Mouse (Mus musculus): Measurements from ENCODE around the gene Ror2.
"Not testable (repeated sequence)": the region's sequence is repeated elsewhere in the genome, so short reads cannot be mapped to it uniquely, and the experiment has no call there.

Gene Ror2

DNA sequence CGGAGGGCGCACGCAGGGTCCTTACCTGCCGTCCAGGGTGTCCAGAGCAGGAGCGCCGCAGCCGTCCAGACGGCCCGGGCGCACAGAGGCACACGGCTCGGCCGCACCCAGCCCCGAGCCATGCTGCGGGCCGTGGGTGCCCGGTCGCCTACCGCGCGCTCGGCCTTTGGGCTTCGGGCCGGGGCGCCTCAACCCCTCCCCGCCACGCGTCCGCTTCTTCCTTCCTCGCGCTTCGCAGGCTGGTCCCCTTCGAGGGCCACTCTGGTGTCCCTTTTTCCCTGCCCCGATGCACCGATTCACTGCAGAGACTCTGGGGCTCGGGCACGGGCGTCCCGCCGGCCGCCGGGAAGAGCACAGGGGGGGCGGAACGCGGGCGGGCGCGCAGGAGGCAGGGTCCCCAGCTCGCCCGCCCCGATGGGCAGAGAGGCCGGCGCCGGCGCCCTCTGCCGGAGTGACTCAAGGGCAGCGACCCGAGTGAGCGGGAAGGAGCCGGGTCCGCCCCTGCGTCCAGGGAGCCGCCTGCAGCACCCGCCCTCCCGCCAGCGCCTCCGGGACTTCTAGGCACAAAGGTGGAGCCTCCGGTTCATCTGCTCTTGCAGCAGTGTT, at the start of gene Ror2:
Ror2 (minus strand) TSS at position 369 of the 606 bp plus-strand sequence.
- DNase-seq: peak; percentile 53

DNA sequence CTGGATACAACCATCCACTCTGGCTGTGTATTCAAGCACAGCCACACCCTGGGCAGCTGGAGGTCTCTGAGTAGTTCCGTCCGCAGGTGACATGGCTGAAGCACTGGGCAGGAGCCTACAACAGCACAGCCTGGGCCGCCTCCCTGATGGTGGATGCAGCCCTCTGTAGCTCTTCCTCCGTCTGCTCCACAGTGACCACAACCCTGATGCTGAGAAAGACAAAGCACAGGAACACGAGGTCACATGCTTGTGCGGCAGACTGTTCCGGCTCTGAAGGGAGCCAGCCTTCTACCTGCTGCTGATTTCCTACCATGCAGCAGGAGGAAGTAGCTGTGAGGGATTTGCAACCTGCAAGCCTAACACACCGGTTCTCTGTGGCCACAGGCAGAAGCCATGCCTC, 47.8 kb upstream of the Ror2 start:
- DNase-seq: no peak

DNA sequence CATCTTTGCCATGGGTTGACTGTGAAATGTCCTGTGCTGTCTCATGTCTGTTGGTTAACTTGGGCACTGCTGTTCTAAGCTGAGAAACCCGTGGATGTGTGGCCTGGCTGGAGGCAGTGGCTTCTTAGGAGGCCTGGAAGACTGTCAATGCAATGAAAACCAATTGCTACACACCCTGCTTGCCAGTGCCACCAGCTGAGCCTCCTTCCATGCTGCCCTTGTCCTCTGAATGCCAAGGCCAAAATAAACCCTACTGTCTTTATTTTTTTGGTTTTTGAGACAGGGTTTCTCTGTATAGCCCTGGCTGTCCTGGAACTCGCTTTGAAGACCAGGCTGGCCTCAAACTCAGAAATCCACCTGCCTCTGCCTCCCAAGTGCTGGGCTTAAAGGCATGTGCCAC, 44.3 kb upstream of the Ror2 start:
- no peak for DNase-seq

DNA sequence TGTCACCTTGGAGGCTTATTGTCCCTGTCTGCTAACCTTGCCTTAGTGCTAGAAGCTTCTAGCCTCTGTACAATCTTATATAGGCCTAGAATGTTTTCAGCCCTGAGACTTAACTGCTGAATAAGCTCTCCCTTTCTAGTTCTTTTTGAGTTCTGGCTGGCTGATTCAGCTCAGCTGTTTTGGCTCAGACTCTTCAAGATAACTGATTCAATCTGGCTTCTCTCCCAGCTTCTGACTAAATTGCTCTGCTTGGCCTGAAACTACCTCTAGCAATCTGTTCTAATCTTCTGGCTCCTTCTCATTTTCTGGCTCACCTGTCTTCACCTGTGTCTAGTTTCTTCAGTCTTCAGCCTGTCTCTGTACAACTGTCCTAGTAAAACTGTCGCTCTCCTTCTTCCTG, 39.6 kb upstream of the Ror2 start:
- no peak for DNase-seq

DNA sequence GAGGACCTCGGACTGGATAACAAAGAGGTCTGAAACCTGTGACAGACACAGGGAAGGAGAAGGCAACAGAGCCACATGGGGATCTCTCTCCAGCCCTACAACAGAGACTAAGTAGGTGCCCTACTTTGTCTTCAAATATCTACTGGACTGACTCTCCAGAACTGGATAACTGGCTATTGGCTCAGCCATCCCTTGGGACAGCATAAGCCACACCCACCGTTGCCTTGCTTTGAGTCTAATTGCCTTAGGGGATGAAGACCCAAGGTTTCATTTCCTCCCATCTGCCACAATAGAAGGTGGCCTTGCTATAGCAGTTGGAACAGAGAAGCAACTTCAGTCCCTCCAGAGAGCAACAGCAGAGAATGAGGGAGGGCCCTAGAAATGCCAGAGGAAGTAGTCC, 37.7 kb upstream of the Ror2 start:
- DNase-seq: no peak

DNA sequence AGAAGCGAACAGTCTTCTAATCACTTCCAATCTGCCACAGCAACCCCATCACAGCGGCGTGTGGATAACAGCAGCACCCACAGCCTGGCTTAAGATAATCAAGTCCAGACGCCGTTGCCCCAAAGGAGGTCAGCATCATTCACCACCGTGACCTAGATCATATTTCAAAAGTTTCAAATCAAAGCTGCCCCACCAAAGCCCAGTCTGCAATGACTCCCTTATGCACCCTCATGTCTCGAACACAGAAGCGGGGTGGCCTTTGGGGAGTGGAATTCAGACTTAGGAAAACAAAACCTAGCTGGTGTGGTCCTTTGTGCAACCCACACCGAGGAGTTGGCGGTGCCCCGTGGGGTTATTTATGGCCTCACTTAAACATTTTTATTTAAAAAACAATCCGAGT, 35.0 kb upstream of the Ror2 start:
- no peak for DNase-seq

DNA sequence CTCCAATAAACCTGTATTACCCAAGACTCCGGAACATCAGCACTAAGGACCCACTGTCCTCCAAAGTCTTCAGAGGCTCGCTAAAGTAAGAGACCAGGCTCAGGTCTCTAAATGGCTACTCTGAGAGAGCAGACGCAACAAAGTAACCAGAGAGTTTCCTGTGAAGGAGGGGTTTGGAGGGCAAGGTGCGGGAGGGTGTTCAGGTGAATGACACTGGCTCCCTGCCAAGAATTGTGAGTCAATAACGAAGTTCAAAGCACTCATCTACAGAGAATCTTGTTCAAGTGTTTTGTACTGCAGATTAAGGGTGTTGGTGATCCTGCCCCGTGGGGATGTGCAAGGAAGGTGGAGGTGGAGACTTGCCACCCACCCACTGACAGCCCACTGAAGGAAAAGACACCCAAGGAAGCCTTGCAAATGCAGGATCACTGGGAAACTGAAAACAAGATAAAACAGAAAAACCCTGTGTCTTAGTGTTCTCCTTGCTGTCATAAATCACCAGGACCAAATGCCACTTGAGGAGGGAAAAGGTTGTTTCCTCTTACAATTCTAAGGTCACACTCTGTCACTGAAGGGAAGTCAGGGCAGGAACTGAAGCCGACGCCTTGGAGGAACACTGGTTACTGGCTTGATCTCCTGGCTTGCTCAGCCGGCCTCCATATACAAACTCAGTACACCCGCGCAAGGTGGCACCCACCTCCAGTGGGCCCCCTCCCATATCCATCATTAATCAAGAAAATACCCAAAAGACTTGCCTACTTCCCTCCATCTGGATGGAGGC, 30.8 kb upstream of the Ror2 start:
- peak; percentile 16 for DNase-seq

DNA sequence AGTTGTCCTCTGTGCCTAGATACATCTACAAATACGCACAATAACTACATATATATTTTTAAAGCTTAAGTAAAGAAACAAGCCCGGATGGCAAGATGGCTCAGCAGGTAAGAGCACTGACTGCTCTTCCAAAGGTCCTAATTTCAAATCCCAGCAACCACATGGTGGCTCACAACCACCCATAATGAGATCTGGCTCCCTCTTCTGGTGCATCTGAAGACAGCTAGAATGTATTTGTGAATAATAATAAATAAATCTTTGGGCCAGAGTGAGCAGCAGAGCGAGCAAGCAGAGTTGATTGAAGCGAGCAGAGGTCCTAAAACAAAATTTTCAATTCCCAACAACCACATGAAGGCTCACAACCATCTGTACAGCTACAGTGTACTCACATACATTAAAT, 29.8 kb upstream of the Ror2 start:
- not testable (repeated sequence) for DNase-seq

DNA sequence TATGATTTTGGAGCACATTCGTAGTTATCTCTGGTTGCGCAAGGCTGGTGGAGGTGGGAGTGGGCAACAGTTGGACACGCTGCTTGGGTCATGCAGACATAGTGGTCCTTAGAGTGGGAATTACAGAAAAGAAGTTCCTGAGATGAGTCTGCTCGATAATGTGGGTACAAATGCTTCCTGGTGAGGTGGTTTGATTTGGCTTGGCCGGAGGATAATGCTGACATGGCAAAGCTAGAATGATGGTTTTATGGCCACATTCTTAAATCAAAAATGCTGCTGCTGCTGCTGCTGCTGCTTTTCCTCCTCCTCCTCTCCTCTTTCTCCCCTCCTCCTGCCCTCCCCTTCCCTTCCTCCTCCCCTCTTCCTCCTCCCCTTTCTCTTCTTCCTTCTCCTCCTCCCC, 24.5 kb upstream of the Ror2 start:
- DNase-seq: no peak

DNA sequence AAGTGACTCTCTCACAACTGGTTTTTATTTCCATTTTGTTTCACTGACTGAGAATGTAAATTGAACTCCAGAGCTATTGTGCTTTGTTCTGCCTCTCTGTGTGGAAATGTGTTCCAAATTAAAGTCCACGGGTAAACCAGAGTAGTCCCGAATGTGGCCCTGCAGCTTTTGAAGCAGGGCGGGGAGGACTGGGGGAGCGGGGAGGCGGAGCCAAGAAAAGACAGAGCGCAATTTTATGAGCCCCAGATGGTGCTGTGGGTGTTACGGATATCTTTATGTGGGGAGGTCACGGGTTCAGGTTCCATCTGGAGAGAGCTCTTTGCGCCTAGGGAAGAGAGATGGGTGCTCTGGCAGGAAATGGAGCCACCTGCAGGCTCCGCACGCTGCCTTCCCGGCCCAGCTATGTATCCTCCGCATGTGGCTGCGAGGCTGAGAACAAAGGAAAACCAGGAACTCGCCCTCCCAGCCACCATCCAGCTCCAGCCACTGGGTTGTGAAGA, 23.8 kb upstream of the Ror2 start:
- DNase-seq: peak; percentile 21

DNA sequence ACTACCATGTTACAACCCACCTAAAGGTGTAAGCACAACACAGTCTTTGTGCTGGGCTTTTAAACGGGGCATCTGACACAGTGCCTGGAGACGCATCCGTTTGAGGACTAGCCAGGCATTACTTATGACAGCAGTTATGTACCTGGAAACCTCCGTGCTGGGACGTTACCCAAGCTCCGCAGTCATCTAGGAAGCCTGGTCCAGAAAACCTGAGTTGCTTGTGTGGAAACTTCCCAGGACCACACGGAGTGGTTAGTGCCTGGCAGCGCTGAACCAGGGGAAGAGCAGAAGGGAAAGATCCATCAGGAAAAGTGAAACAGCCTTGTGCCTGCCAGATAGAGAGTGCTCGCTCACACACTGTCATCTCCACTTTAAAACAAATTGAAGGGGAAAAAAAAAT, 23.2 kb upstream of the Ror2 start:
- no peak for DNase-seq

DNA sequence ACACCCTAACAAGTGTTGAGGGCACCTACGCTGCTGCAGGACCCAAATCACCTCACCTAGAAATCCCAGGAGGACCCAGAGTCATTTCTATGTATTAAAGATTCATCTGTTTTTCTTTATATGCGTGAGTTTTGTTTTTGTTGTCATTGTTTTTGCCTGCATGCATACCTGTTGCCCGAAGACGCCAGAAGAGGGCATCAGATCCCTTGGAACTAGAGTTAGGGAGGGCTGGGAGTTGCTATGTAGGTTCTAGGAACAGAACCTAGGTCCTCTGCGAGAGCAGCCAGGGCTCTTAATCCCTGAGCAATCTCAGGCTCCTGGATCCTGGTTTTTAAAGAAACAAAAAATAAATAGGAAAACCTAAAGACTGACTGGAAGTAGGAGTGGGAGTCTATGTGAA, 20.9 kb upstream of the Ror2 start:
- DNase-seq: no peak

DNA sequence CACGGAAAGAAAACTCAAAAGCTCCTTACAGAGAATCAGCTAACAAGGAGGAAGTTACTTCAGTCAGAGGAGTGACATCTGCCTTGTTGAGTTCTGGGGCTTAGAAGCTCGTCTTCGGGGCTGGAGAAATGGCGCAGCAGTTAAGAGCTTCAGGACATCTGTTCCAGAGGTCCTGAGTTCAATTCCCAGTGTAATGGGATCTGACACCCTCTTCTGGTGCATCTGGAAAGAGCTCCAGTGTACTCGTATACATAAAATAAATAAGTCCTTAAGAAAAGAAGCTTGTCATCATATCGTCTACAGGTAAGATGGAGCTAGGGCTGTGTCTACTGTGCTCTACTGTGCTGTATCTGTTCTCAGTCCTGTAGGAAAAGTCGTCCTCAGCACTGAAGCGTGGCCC, 19.3 kb upstream of the Ror2 start:
- no peak for DNase-seq

DNA sequence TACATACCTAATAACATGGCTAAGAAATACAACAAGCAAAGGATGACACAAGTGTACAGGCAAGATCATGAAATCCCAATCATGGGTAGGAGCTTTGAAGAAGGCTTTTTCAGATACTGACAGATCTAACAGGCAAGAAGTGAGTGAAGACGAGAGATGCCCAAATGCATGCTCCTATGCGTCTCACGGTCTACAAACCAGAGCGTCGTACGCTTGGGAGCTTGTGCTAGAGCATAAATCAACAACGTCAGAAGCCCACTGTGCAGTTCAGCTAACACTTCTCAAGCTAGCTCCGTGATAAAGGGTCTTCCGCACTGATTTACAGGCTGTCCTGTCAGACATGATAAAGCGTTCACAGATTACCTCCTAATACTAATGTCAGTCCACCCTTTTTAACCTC, 16.8 kb upstream of the Ror2 start:
- DNase-seq: no peak

DNA sequence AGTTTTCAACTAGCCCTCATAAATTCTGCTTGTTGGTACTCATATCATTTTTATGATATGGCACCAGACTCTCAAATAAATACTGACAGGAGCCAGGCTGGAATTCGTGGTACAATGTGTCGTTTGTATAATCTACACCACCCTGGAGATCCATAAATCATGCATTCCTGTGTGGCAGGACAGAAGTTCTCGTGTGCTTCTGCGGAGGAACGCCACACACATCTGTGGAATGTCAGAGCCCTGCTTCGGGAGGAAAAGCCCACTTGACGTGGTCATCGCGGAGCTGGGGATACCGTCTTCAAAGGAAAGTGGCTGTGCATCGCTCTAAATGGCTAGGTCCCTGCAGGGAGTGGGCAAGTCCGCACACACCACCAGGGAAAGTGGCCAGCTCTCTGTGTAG, 7.1 kb upstream of the Ror2 start:
- no peak for DNase-seq

DNA sequence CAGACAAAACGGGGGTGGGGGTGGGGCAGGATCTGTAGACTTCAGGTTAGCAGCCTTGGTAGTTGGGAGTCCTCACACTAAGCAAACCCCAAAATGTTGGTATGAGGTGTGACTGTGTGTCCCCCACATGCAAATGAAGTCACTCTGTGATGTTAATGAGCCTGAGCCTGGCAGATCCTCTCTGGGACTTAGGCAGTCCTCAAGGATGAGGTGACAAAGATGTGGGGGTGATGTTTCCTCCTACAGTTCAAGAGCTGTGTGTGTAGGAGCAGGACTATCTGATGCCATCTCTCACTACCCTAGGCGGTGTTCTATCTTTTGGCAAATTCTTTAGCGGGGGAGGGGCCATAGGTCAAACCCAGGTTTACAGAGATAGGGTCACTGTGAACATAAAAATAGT, 6.3 kb upstream of the Ror2 start:
- DNase-seq: no peak

DNA sequence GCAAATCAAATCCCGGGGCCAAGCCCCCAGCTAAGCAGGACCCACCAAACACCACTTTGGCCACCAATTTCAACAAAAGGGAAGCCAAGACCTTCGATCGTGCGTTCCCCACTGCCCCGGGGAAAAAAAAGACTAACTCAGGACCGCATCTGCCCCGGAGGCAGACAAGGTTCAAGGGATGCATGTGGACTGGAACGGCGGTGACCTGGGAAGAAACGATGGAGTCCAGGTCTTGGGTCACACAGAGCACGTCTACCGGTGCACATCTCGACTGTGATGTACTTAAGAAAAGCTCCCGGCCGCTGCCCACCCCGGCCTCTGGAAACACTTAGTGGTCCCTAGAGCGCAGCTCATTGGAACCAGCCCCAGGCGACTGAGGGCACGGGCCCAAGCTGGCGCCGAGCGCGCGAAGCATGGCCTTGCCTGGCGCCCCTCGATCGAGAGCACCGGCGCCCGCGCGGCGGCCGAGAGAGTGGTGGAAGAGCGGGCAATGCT, 616 bp downstream of the Ror2 start:
- DNase-seq: peak; percentile 43

DNA sequence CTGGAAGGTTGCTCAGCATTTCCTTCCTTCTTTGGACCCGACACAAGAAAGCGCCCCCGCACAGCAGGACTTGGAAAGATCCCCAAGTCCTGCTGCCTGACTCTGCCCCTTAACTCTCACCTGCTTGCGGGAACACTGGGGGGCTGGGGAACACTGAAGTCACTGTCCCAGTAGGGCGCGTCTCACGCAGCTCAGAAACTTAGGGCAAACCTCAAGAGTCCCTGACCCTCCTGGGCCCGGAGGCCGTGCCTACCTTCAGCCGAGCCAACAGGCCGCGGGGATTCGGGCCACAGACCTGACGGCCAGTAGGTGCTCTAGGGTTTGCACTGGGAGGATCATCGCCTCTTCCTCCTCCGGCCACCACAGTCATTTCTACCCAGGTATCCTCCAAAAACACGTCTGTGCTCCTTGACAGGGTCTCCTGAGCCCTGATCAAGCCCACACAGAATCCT, 1.2 kb downstream of the Ror2 start:
- peak; percentile 9 for DNase-seq

DNA sequence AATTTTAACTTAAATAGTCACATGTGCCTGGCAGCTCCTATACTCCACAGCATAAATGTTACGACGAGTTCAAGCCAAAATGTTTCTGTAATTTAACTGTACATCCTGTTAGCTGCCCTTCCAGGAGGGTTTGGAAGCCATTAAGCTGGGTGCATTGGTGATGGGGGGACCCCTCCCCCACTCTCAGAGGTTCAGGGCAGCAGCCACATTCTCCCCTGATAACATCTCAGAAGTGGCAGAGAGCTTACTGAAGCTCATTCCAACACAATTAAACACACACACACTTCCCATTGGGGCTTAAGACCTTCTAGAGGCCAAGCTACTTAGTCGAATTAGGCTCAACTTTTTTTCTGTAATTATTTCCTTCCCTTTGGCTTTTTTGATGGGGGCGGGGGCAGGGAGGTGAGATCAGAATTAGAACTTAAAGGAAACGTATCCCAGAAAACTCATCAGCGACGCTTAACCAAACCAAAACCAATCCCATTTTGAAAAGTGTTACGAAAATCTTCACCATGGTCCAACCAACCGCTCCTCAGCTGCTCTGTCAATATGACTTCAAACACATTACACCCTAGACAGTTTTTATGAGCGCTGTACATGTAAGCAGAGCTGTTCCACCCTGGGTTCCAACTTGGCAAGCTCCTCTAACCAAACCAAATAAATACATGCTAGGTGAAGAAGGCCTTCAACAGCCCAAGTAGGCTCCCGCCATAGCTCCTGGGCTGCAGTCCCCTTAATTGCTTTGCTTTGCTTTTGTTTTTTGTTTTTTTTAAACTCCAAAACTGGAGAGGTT, 4.1 kb downstream of the Ror2 start:
- no peak for DNase-seq

DNA sequence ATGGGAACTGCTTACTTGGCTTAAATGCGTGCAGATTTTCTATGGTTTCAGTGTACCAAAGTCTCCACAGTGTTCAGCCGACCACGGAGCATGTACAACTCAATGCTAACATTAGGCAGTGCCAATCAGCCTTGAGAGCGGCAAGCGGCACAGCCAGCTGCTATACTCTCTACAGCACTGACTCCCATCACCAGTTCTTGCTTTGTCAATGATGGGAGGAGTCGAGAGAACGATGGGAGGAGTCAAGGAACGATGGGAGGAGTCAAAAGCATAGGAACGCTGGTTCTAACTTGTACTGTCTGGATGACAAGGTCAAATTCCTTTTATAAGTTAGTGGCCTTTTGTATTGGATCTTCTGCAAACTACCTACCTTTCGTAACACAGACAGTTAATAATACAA, 7.0 kb downstream of the Ror2 start:
- DNase-seq: no peak

DNA sequence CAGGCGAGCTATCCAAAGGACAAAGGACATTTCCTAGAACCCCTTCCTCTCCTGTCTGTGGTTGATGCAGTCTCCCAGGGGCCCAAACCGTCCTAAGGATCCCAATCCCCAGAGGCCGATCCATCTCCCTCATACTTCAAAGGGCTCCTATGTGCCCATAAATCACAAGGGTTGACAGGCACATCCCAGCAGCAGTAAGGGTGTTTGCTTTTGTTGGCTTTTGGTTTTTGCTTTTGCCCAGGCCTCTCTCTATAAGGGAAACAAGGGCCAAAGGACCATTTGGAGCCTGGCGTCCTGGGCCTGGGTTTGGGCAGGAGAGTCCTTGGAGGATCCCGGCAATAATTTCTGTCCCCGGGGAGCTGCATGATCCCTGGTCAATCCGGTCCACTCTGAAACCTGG, 9.5 kb downstream of the Ror2 start:
- DNase-seq: no peak

DNA sequence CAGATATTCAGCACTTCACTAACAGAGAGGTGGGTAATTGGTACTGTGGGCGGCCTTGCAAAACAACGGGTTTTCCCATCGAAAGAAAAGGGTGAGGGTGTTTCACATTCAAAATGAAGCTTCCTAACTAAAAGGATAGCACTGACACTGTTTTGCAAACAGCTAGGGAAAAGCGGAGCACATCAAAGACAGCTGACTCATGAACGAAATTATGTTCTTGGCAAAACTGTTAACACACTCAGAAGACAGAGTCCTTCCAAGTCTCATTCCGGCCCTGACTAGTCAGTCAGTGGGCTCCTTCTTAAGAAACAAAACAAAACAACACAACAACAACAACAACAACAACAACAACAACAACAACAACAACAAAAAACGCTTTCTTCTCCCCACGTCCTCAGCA, 10.1 kb downstream of the Ror2 start:
- DNase-seq: no peak

DNA sequence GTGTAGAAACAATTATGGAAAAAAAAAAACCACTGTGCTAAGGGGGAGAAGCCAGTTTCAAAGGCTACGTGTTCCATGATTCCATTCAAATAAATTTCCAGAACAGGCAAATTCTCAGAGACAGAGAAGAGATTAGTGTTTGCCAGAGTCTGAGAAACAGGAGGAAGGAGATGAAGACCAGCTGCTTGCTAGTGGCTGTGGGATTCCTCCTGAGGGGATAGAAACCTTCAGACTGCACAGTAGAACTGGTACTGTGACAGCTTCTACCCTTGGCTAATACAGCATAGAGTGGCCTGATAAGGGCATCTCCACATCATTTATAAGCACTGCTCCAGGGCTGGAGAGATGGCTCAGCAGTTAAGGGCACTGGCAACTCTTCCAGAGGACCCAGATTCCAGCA, 11.2 kb downstream of the Ror2 start:
- no peak for DNase-seq

DNA sequence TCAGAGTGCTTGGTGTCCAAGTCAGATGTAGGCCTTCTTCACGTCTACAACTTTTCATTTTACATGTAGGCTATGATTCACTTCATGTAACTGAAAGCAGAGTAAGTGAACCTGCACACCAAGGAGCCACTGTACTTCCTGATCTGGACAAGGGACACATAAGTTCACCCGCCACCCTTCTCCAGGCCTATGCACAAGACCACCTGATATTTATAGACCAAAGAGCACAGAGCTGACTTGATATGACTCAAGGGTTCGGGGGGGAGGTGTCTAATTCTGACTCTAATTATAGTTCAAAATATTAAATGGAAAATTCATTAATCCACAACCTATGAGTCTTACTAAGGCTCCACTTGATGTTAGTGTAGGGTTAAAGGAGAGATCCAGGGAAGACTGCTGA, 14.3 kb downstream of the Ror2 start:
- no peak for DNase-seq

Measured in kidney, adult 18-20 months (tissue).